Mouse (Mus musculus): ENCODE measurements around the gene Stxbp5. TPM values are rescaled to one million over a fixed set of nuclear protein-coding genes. Genes with fewer than 3 reads are reported as not detected.

Gene Stxbp5
- polyA plus RNA-seq, 1 experiment from 2014 or later, result 7.4 TPM

GRCm38 (mm10) chr10:9763831-9764230, 137.0 kb downstream of the Stxbp5 start:
- no peak for ATAC-seq (replicated peaks; ENCODE audit: low FRiP score)
- no peaks in the 10 kb centered on the region for H3K27me3 ChIP-seq (replicated peaks; ENCODE audit: control insufficient read depth, insufficient read depth, low read length)
- WGBS, result 92% methylated on average over 5 of the region's 5 CpGs
- no peak for DNase-seq (ENCODE audit: low spot score)
- H3K9ac ChIP-seq (ENCODE audit: low read depth, low read length), result no peak overlapping the region
- no peak overlapping the region for H3K27ac ChIP-seq (ENCODE audit: low read depth, low read length)
- peaks cover 3% of the 10 kb centered on the region; the same call in 1 of the 2 replicates for H3K36me3 ChIP-seq (ENCODE audit: control insufficient read depth, insufficient read depth, low read length)
- no peaks in the 10 kb centered on the region for H3K9me3 ChIP-seq (ENCODE audit: control insufficient read depth, low read length)
- no peak overlapping the region for H3K4me2 ChIP-seq
- no peaks in the 10 kb centered on the region for H3K4me1 ChIP-seq (replicated peaks; ENCODE audit: control insufficient read depth, insufficient read depth, low read length)
- H3K4me3 ChIP-seq (ENCODE audit: low read depth, low read length), result no peak overlapping the region

GRCm38 (mm10) chr10:9760264-9760663, 140.6 kb downstream of the Stxbp5 start:
- Histone ChIP-seq H3K9ac (ENCODE audit: low read depth, low read length) (no peak overlapping the region), H3K4me3 (ENCODE audit: low read depth, low read length) (no peak overlapping the region), H3K4me1 (replicated peaks; ENCODE audit: control insufficient read depth, insufficient read depth, low read length) (no peaks in the 10 kb centered on the region), H3K4me2 (no peak overlapping the region), H3K27ac (ENCODE audit: low read depth, low read length) (no peak overlapping the region), H3K36me3 (ENCODE audit: control insufficient read depth, insufficient read depth, low read length) (no peaks in the 10 kb centered on the region; the same call in 1 of the 2 replicates), H3K27me3 (replicated peaks; ENCODE audit: control insufficient read depth, insufficient read depth, low read length) (no peaks in the 10 kb centered on the region), H3K9me3 (ENCODE audit: control insufficient read depth, low read length) (no peaks in the 10 kb centered on the region)
- WGBS, result 75% methylated on average over 8 of the region's 8 CpGs
- DNase-seq (ENCODE audit: low spot score), result no peak
- no peak for ATAC-seq (replicated peaks; ENCODE audit: low FRiP score)

GRCm38 (mm10) chr10:9756546-9756945, 144.3 kb downstream of the Stxbp5 start:
- Histone ChIP-seq H3K4me3 (ENCODE audit: low read depth, low read length) (no peak overlapping the region), H3K4me2 (no peak overlapping the region), H3K9ac (ENCODE audit: low read depth, low read length) (no peak overlapping the region), H3K4me1 (replicated peaks; ENCODE audit: control insufficient read depth, insufficient read depth, low read length) (no peaks in the 10 kb centered on the region), H3K36me3 (ENCODE audit: control insufficient read depth, insufficient read depth, low read length) (no peaks in the 10 kb centered on the region), H3K9me3 (ENCODE audit: control insufficient read depth, low read length) (no peaks in the 10 kb centered on the region), H3K27ac (ENCODE audit: low read depth, low read length) (no peak overlapping the region), H3K27me3 (replicated peaks; ENCODE audit: control insufficient read depth, insufficient read depth, low read length) (no peaks in the 10 kb centered on the region)
- ATAC-seq (replicated peaks; ENCODE audit: low FRiP score) (no peak), DNase-seq (ENCODE audit: low spot score) (no peak)
- 72% methylated on average over 6 of the region's 6 CpGs for WGBS

- Histone ChIP-seq H3K27me3 (replicated peaks; ENCODE audit: control insufficient read depth, insufficient read depth, low read length) (no peaks in the 10 kb centered on the region), H3K9ac (ENCODE audit: low read depth, low read length) (no peak overlapping the region), H3K9me3 (ENCODE audit: control insufficient read depth, low read length) (no peaks in the 10 kb centered on the region), H3K27ac (ENCODE audit: low read depth, low read length) (no peak overlapping the region), H3K4me2 (no peak overlapping the region), H3K4me1 (replicated peaks; ENCODE audit: control insufficient read depth, insufficient read depth, low read length) (no peaks in the 10 kb centered on the region), H3K4me3 (ENCODE audit: low read depth, low read length) (no peak overlapping the region), H3K36me3 (ENCODE audit: control insufficient read depth, insufficient read depth, low read length) (no peaks in the 10 kb centered on the region)
- ATAC-seq (replicated peaks; ENCODE audit: low FRiP score) (no peak), DNase-seq (ENCODE audit: low spot score) (no peak)
- 57% methylated on average over 3 of the region's 3 CpGs for WGBS
These were observed 145.9 kb downstream of the Stxbp5 start for GRCm38 (mm10) chr10:9754893-9755541.

GRCm38 (mm10) chr10:9733861-9734260, 167.0 kb downstream of the Stxbp5 start:
- WGBS, result 77% methylated on average over 3 of the region's 3 CpGs
- no peaks in the 10 kb centered on the region for H3K36me3 ChIP-seq (ENCODE audit: control insufficient read depth, insufficient read depth, low read length)
- H3K9me3 ChIP-seq (ENCODE audit: control insufficient read depth, low read length), result no peaks in the 10 kb centered on the region
- H3K9ac ChIP-seq (ENCODE audit: low read depth, low read length), result no peak overlapping the region
- no peak overlapping the region for H3K27ac ChIP-seq (ENCODE audit: low read depth, low read length)
- no peaks in the 10 kb centered on the region for H3K27me3 ChIP-seq (replicated peaks; ENCODE audit: control insufficient read depth, insufficient read depth, low read length)
- DNase-seq (ENCODE audit: low spot score) (no peak), ATAC-seq (replicated peaks; ENCODE audit: low FRiP score) (no peak)
- no peak overlapping the region for H3K4me2 ChIP-seq
- no peaks in the 10 kb centered on the region for H3K4me1 ChIP-seq (replicated peaks; ENCODE audit: control insufficient read depth, insufficient read depth, low read length)
- no peak overlapping the region for H3K4me3 ChIP-seq (ENCODE audit: low read depth, low read length)

GRCm38 (mm10) chr10:9732065-9732749, 168.7 kb downstream of the Stxbp5 start:
- no peak overlapping the region for H3K4me3 ChIP-seq (ENCODE audit: low read depth, low read length)
- ATAC-seq (replicated peaks; ENCODE audit: low FRiP score) (no peak), DNase-seq (ENCODE audit: low spot score) (no peak)
- WGBS, result 70% methylated on average over 9 of the region's 9 CpGs
- H3K27me3 ChIP-seq (replicated peaks; ENCODE audit: control insufficient read depth, insufficient read depth, low read length), result no peaks in the 10 kb centered on the region
- H3K4me1 ChIP-seq (replicated peaks; ENCODE audit: control insufficient read depth, insufficient read depth, low read length), result no peaks in the 10 kb centered on the region
- H3K27ac ChIP-seq (ENCODE audit: low read depth, low read length), result no peak overlapping the region
- H3K4me2 ChIP-seq, result no peak overlapping the region
- H3K9ac ChIP-seq (ENCODE audit: low read depth, low read length), result no peak overlapping the region
- H3K9me3 ChIP-seq (ENCODE audit: control insufficient read depth, low read length), result no peaks in the 10 kb centered on the region
- no peaks in the 10 kb centered on the region for H3K36me3 ChIP-seq (ENCODE audit: control insufficient read depth, insufficient read depth, low read length)

- H3K27ac ChIP-seq (ENCODE audit: low read depth, low read length), result no peak overlapping the region
- H3K9ac ChIP-seq (ENCODE audit: low read depth, low read length), result no peak overlapping the region
- no peaks in the 10 kb centered on the region for H3K36me3 ChIP-seq (ENCODE audit: control insufficient read depth, insufficient read depth, low read length)
- no peak for DNase-seq (ENCODE audit: low spot score)
- H3K4me1 ChIP-seq (replicated peaks; ENCODE audit: control insufficient read depth, insufficient read depth, low read length), result no peaks in the 10 kb centered on the region
- no peak overlapping the region for H3K4me3 ChIP-seq (ENCODE audit: low read depth, low read length)
- no peak overlapping the region for H3K4me2 ChIP-seq
- H3K27me3 ChIP-seq (replicated peaks; ENCODE audit: control insufficient read depth, insufficient read depth, low read length), result no peaks in the 10 kb centered on the region
- no peaks in the 10 kb centered on the region for H3K9me3 ChIP-seq (ENCODE audit: control insufficient read depth, low read length)
- WGBS, result 66% methylated on average over 10 of the region's 11 CpGs
- ATAC-seq (replicated peaks; ENCODE audit: low FRiP score), result no peak
These were observed 178.2 kb downstream of the Stxbp5 start for GRCm38 (mm10) chr10:9722519-9723303.

- DNase-seq (ENCODE audit: low spot score), result no peak
- ATAC-seq (replicated peaks; ENCODE audit: low FRiP score), result no peak
- H3K9me3 ChIP-seq (ENCODE audit: control insufficient read depth, low read length), result no peaks in the 10 kb centered on the region
- H3K4me2 ChIP-seq, result no peak overlapping the region
- no peak overlapping the region for H3K27ac ChIP-seq (ENCODE audit: low read depth, low read length)
- H3K36me3 ChIP-seq (ENCODE audit: control insufficient read depth, insufficient read depth, low read length), result no peaks in the 10 kb centered on the region
- no peaks in the 10 kb centered on the region for H3K27me3 ChIP-seq (replicated peaks; ENCODE audit: control insufficient read depth, insufficient read depth, low read length)
- H3K4me3 ChIP-seq (ENCODE audit: low read depth, low read length), result no peak overlapping the region
- no peaks in the 10 kb centered on the region for H3K4me1 ChIP-seq (replicated peaks; ENCODE audit: control insufficient read depth, insufficient read depth, low read length)
- H3K9ac ChIP-seq (ENCODE audit: low read depth, low read length), result no peak overlapping the region
- 60% methylated on average over 5 of the region's 5 CpGs for WGBS
These were observed 180.9 kb downstream of the Stxbp5 start for GRCm38 (mm10) chr10:9720027-9720426.
